Mouse (Mus musculus): ENCODE results near the gene Dydc2. TPM values are rescaled to one million over a fixed set of nuclear protein-coding genes. Genes with fewer than 3 reads are reported as not detected.

The Dydc2 gene
- total and polyA plus RNA-seq, 2 experiments from 2014 or later: 0.72 TPM; not detected in 1

- ATAC-seq (ENCODE audit: low FRiP score): no peak
These were observed 47.8 kb downstream of the Dydc2 start for GRCm38 (mm10) chr14:41021246-41021645.

GRCm38 (mm10) chr14:41017460-41017859 is 51.5 kb downstream of the Dydc2 start:
- no peak overlapping the region for H3K27ac ChIP-seq (ENCODE audit: low read depth, low read length)
- H3K36me3 ChIP-seq (ENCODE audit: insufficient read depth, low read length): no peaks in the 10 kb centered on the region
- no peak for TF ChIP-seq CTCF (IDR thresholded peaks at IDR 0.05)
- DNase-seq (ENCODE audit: low spot score) (no peak), ATAC-seq (ENCODE audit: low FRiP score) (no peak)
- H3K4me2 ChIP-seq (ENCODE audit: low read depth, low read length, poor library complexity, severe bottlenecking): no peak overlapping the region
- H3K9ac ChIP-seq (replicated peaks; ENCODE audit: low read length, poor library complexity, severe bottlenecking): no peak overlapping the region
- H3K9me3 ChIP-seq (ENCODE audit: low read length): no peaks in the 10 kb centered on the region
- H3K4me3 ChIP-seq (ENCODE audit: low read depth, low read length): no peak overlapping the region
- no peaks in the 10 kb centered on the region for H3K27me3 ChIP-seq (ENCODE audit: insufficient read depth, low read length)
- H3K4me1 ChIP-seq (ENCODE audit: insufficient read depth, low read length): no peaks in the 10 kb centered on the region
- 81% methylated on average over 5 of the region's 5 CpGs for WGBS

More at GRCm38 (mm10) chr14:41021246-41021645, 47.8 kb downstream of the Dydc2 start:
- no peaks in the 10 kb centered on the region for H3K9me3 ChIP-seq (ENCODE audit: low read length)
- no peaks in the 10 kb centered on the region for H3K4me1 ChIP-seq (ENCODE audit: insufficient read depth, low read length)
- H3K27me3 ChIP-seq (ENCODE audit: insufficient read depth, low read length): no peaks in the 10 kb centered on the region
- no peak overlapping the region for H3K4me3 ChIP-seq (ENCODE audit: low read depth, low read length)
- no peak overlapping the region for H3K4me2 ChIP-seq (ENCODE audit: low read depth, low read length, poor library complexity, severe bottlenecking)
- DNase-seq (ENCODE audit: low spot score): no peak
- H3K27ac ChIP-seq (ENCODE audit: low read depth, low read length): no peak overlapping the region
- no peak for TF ChIP-seq CTCF (IDR thresholded peaks at IDR 0.05)
- no peaks in the 10 kb centered on the region for H3K36me3 ChIP-seq (ENCODE audit: insufficient read depth, low read length)
- WGBS: 92% methylated on average over 3 of the region's 3 CpGs
- no peak overlapping the region for H3K9ac ChIP-seq (replicated peaks; ENCODE audit: low read length, poor library complexity, severe bottlenecking)

- Histone ChIP-seq H3K4me2 (ENCODE audit: low read depth, low read length, poor library complexity, severe bottlenecking) (no peak overlapping the region), H3K9ac (replicated peaks; ENCODE audit: low read length, poor library complexity, severe bottlenecking) (no peak overlapping the region), H3K4me3 (ENCODE audit: low read depth, low read length) (no peak overlapping the region), H3K36me3 (ENCODE audit: insufficient read depth, low read length) (no peaks in the 10 kb centered on the region), H3K27ac (ENCODE audit: low read depth, low read length) (no peak overlapping the region), H3K27me3 (ENCODE audit: insufficient read depth, low read length) (no peaks in the 10 kb centered on the region), H3K9me3 (ENCODE audit: low read length) (no peaks in the 10 kb centered on the region), H3K4me1 (ENCODE audit: insufficient read depth, low read length) (no peaks in the 10 kb centered on the region)
- DNase-seq (ENCODE audit: low spot score) (no peak), ATAC-seq (ENCODE audit: low FRiP score) (no peak)
- no peak for TF ChIP-seq CTCF (IDR thresholded peaks at IDR 0.05)
- 76% methylated on average over 5 of the region's 5 CpGs for whole genome bisulfite sequencing
These were observed 54.2 kb downstream of the Dydc2 start for GRCm38 (mm10) chr14:41014701-41015240.

- DNase-seq (ENCODE audit: low spot score): peak; percentile 95
- H3K27me3 ChIP-seq (ENCODE audit: insufficient read depth, low read length): no peaks in the 10 kb centered on the region
- H3K4me2 ChIP-seq (ENCODE audit: low read depth, low read length, poor library complexity, severe bottlenecking): peak within 1 kb of the TSS; percentile 75
- TF ChIP-seq CTCF (IDR thresholded peaks at IDR 0.05): no peak
- WGBS: 1% methylated on average over 32 of the region's 32 CpGs
- peak; percentile 99 for ATAC-seq (ENCODE audit: low FRiP score)
- H3K9me3 ChIP-seq (ENCODE audit: low read length): no peaks in the 10 kb centered on the region
- H3K27ac ChIP-seq (ENCODE audit: low read depth, low read length): peak within 1 kb of the TSS; percentile 81
- H3K36me3 ChIP-seq (ENCODE audit: insufficient read depth, low read length): no peaks in the 10 kb centered on the region
- no peaks in the 10 kb centered on the region for H3K4me1 ChIP-seq (ENCODE audit: insufficient read depth, low read length)
- peak within 1 kb of the TSS; percentile 54 for H3K4me3 ChIP-seq (ENCODE audit: low read depth, low read length)
- H3K9ac ChIP-seq (replicated peaks; ENCODE audit: low read length, poor library complexity, severe bottlenecking): peak within 1 kb of the TSS; percentile 73
These were observed 55.1 kb downstream of the Dydc2 start, which contains the start of gene Fam213a for GRCm38 (mm10) chr14:41013630-41014613. Gene Fam213a (minus strand): TSS chr14:41013788.

- DNase-seq (ENCODE audit: low spot score) (no peak), ATAC-seq (ENCODE audit: low FRiP score) (peak; percentile 2; the same call in 1 of the 2 replicates)
- TF ChIP-seq CTCF (IDR thresholded peaks at IDR 0.05): no peak
- peak overlapping the region; percentile 75 for H3K4me2 ChIP-seq (ENCODE audit: low read depth, low read length, poor library complexity, severe bottlenecking)
- 10% methylated on average over 9 of the region's 9 CpGs for WGBS
- peak overlapping the region; percentile 81 for H3K27ac ChIP-seq (ENCODE audit: low read depth, low read length)
- no peaks in the 10 kb centered on the region for H3K36me3 ChIP-seq (ENCODE audit: insufficient read depth, low read length)
- no peaks in the 10 kb centered on the region for H3K9me3 ChIP-seq (ENCODE audit: low read length)
- H3K4me3 ChIP-seq (ENCODE audit: low read depth, low read length): peak overlapping the region; percentile 54
- no peaks in the 10 kb centered on the region for H3K4me1 ChIP-seq (ENCODE audit: insufficient read depth, low read length)
- H3K9ac ChIP-seq (replicated peaks; ENCODE audit: low read length, poor library complexity, severe bottlenecking): peak overlapping the region; percentile 73
- no peaks in the 10 kb centered on the region for H3K27me3 ChIP-seq (ENCODE audit: insufficient read depth, low read length)
These were observed 55.9 kb downstream of the Dydc2 start for GRCm38 (mm10) chr14:41013143-41013542.

- no peak overlapping the region for H3K4me2 ChIP-seq (ENCODE audit: low read depth, low read length, poor library complexity, severe bottlenecking)
- DNase-seq (ENCODE audit: low spot score): no peak
- no peak overlapping the region for H3K9ac ChIP-seq (replicated peaks; ENCODE audit: low read length, poor library complexity, severe bottlenecking)
- no peak for TF ChIP-seq CTCF (IDR thresholded peaks at IDR 0.05)
- H3K4me3 ChIP-seq (ENCODE audit: low read depth, low read length): no peak overlapping the region
- no peaks in the 10 kb centered on the region for H3K9me3 ChIP-seq (ENCODE audit: low read length)
- no peaks in the 10 kb centered on the region for H3K27me3 ChIP-seq (ENCODE audit: insufficient read depth, low read length)
- ATAC-seq (ENCODE audit: low FRiP score): no peak
- no peak overlapping the region for H3K27ac ChIP-seq (ENCODE audit: low read depth, low read length)
- H3K36me3 ChIP-seq (ENCODE audit: insufficient read depth, low read length): no peaks in the 10 kb centered on the region
- no peaks in the 10 kb centered on the region for H3K4me1 ChIP-seq (ENCODE audit: insufficient read depth, low read length)
- WGBS: 83% methylated on average over 3 of the region's 3 CpGs
These were observed 57.1 kb downstream of the Dydc2 start for GRCm38 (mm10) chr14:41011916-41012315.
